Mouse (Mus musculus) cortical plate, adult 2 months (tissue): ENCODE results near the gene Pank4.

Source experiments
- CTCF ChIP-seq: fragments of 200-500 bp; IDR thresholded peaks from 2 replicates; pipeline ENCODE4 v1.5.1; 2011; ENCODE audit warnings: mild to moderate bottlenecking, control low read depth, low read length; ENCODE audit not compliant: insufficient read depth; ENCODE audit errors: extremely low read depth
- POLR2A ChIP-seq: fragments of 200-500 bp; IDR thresholded peaks from 2 replicates; pipeline ENCODE4 v1.6.1; 2011; ENCODE audit warnings: mild to moderate bottlenecking, low read length, control low read depth; ENCODE audit not compliant: insufficient read depth; ENCODE audit errors: extremely low read depth

GRCm38 (mm10) chr4:154994876-154995275 lies 31.0 kb downstream of the Pank4 start:
- TF ChIP-seq POLR2A: no peak
- no peak for TF ChIP-seq CTCF
